Mouse (Mus musculus) forebrain, embryonic 13.5 days (tissue): Measurements from ENCODE around the gene Padi1. TPM values are rescaled to one million over a fixed set of nuclear protein-coding genes. Genes with fewer than 3 reads are reported as not detected.

Experiments
- ATAC-seq: fragments of 200-750 bp; cut with Nextera tagmentation; 2 replicates; pipeline ENCODE4 v1.8.0; 2017
- H3K27ac ChIP-seq: fragments of 300-500 bp; sonication (generic); 2 replicates; pipeline ENCODE4 v1.5.1; 2015; ENCODE audit warnings: inconsistent platforms, mild to moderate bottlenecking, moderate library complexity
- H3K27me3 ChIP-seq: fragments of 300-500 bp; sonication (generic); 2 replicates; pipeline ENCODE4 v1.6.1; 2015; ENCODE audit warnings: mild to moderate bottlenecking, inconsistent platforms
- H3K36me3 ChIP-seq: fragments of 300-500 bp; sonication (generic); 2 replicates; pipeline ENCODE4 v1.6.1; 2015; ENCODE audit warnings: mild to moderate bottlenecking, inconsistent platforms; ENCODE audit not compliant: poor library complexity, severe bottlenecking
- H3K4me1 ChIP-seq: fragments of 300-500 bp; sonication (generic); 2 replicates; pipeline ENCODE4 v1.6.1; 2015; ENCODE audit warnings: inconsistent platforms
- H3K4me2 ChIP-seq: fragments of 300-500 bp; sonication (generic); 2 replicates; pipeline ENCODE4 v1.6.1; 2015; ENCODE audit warnings: inconsistent platforms, mild to moderate bottlenecking, moderate library complexity
- H3K4me3 ChIP-seq: fragments of 300-500 bp; sonication (generic); 2 replicates; pipeline ENCODE4 v1.5.1; 2015; ENCODE audit warnings: mild to moderate bottlenecking, inconsistent platforms
- H3K9ac ChIP-seq: fragments of 300-500 bp; sonication (generic); 2 replicates; pipeline ENCODE4 v1.6.1; 2015; ENCODE audit warnings: mild to moderate bottlenecking, inconsistent platforms
- H3K9me3 ChIP-seq: fragments of 300-500 bp; sonication (generic); replicated peaks from 2 replicates; pipeline ENCODE4 v1.6.1; 2016; ENCODE audit warnings: inconsistent platforms
- WGBS: fragments of 180-500 bp; shearing (Covaris S2); methylation state at CpG from one replicate; pipeline ENCODE4 v1.1.7; 2015; 5-methylcytosine and 5-hydroxymethylcytosine counted together
- polyA plus RNA-seq: library from polyadenylated mRNA; unstranded; fragments of >200 nt; fragmentation: Nextera tagmentation; extraction: Ambion mirVana; gene quantifications from 2 replicates; pipeline ENCODE4 v1.2.1, GENCODE M21; 2015

Gene Padi1
- polyA plus RNA-seq, 1 experiment from 2014 or later: not detected

GRCm38 (mm10) chr4:140814241-140815225 lies 31.0 kb downstream of the Padi1 start:
- WGBS: 24% methylated on average over 36 of the region's 36 CpGs
- H3K4me1 ChIP-seq: peaks cover 27% of the 10 kb centered on the region
- ATAC-seq: no peak
- H3K9ac ChIP-seq: no peak overlapping the region
- peaks cover 14% of the 10 kb centered on the region; the same call in 1 of the 2 replicates for H3K27me3 ChIP-seq
- H3K27ac ChIP-seq: no peak overlapping the region
- no peaks in the 10 kb centered on the region for H3K36me3 ChIP-seq
- H3K9me3 ChIP-seq: no peaks in the 10 kb centered on the region
- H3K4me3 ChIP-seq: peak overlapping the region; percentile 22; the same call in 1 of the 2 replicates
- H3K4me2 ChIP-seq: peak overlapping the region; percentile 51

GRCm38 (mm10) chr4:140813358-140814185 lies 32.0 kb downstream of the Padi1 start:
- H3K4me2 ChIP-seq: peak overlapping the region; percentile 51
- peaks cover 27% of the 10 kb centered on the region for H3K4me1 ChIP-seq
- no peak overlapping the region for H3K4me3 ChIP-seq
- no peak overlapping the region for H3K9ac ChIP-seq
- no peaks in the 10 kb centered on the region for H3K9me3 ChIP-seq
- no peak for ATAC-seq
- no peak overlapping the region for H3K27ac ChIP-seq
- H3K27me3 ChIP-seq: peaks cover 14% of the 10 kb centered on the region; the same call in 1 of the 2 replicates
- no peaks in the 10 kb centered on the region for H3K36me3 ChIP-seq
- WGBS: 17% methylated on average over 13 of the region's 13 CpGs

GRCm38 (mm10) chr4:140812609-140813008 lies 33.0 kb downstream of the Padi1 start:
- WGBS: 33% methylated on average over 10 of the region's 14 CpGs
- ATAC-seq: no peak
- peaks cover 14% of the 10 kb centered on the region; the same call in 1 of the 2 replicates for H3K27me3 ChIP-seq
- no peak overlapping the region for H3K27ac ChIP-seq
- H3K9ac ChIP-seq: no peak overlapping the region
- H3K4me3 ChIP-seq: no peak overlapping the region
- no peaks in the 10 kb centered on the region for H3K36me3 ChIP-seq
- H3K9me3 ChIP-seq: no peaks in the 10 kb centered on the region
- H3K4me1 ChIP-seq: peaks cover 27% of the 10 kb centered on the region
- H3K4me2 ChIP-seq: peak overlapping the region; percentile 12

GRCm38 (mm10) chr4:140812191-140812590 lies 33.4 kb downstream of the Padi1 start:
- WGBS: 84% methylated on average over 8 of the region's 8 CpGs
- H3K27me3 ChIP-seq: peaks cover 14% of the 10 kb centered on the region; the same call in 1 of the 2 replicates
- peaks cover 27% of the 10 kb centered on the region for H3K4me1 ChIP-seq
- H3K36me3 ChIP-seq: no peaks in the 10 kb centered on the region
- H3K4me3 ChIP-seq: no peak overlapping the region
- no peak overlapping the region for H3K4me2 ChIP-seq
- H3K9me3 ChIP-seq: no peaks in the 10 kb centered on the region
- H3K9ac ChIP-seq: no peak overlapping the region
- ATAC-seq: no peak
- H3K27ac ChIP-seq: no peak overlapping the region

GRCm38 (mm10) chr4:140810458-140811260 lies 34.9 kb downstream of the Padi1 start, which contains the start of gene Padi3:
TSS of gene Padi3 (minus strand) at chr4:140810648.
- no peak within 1 kb of the TSS for H3K4me3 ChIP-seq
- H3K4me2 ChIP-seq: no peak within 1 kb of the TSS
- 73% methylated on average over 16 of the region's 16 CpGs for WGBS
- peaks cover 14% of the 10 kb centered on the region; the same call in 1 of the 2 replicates for H3K27me3 ChIP-seq
- H3K9ac ChIP-seq: no peak within 1 kb of the TSS
- no peak for ATAC-seq
- H3K27ac ChIP-seq: no peak within 1 kb of the TSS
- H3K36me3 ChIP-seq: no peaks in the 10 kb centered on the region
- no peaks in the 10 kb centered on the region for H3K9me3 ChIP-seq
- peaks cover 27% of the 10 kb centered on the region for H3K4me1 ChIP-seq

GRCm38 (mm10) chr4:140809118-140809517 lies 36.5 kb downstream of the Padi1 start:
- ATAC-seq: no peak
- Histone ChIP-seq H3K36me3 (no peaks in the 10 kb centered on the region), H3K27me3 (0 out of 2 replicates have a peak, but pooled peaks cover 7% of the 10 kb centered on the region), H3K9me3 (no peaks in the 10 kb centered on the region), H3K27ac (no peak overlapping the region), H3K4me1 (peaks cover 22% of the 10 kb centered on the region), H3K4me3 (no peak overlapping the region), H3K4me2 (no peak overlapping the region), H3K9ac (no peak overlapping the region)
- WGBS: 84% methylated on average over 8 of the region's 8 CpGs

GRCm38 (mm10) chr4:140804601-140805000 lies 41.0 kb downstream of the Padi1 start:
- 88% methylated on average over 9 of the region's 9 CpGs for WGBS

GRCm38 (mm10) chr4:140801364-140801763 lies 44.2 kb downstream of the Padi1 start:
- Histone ChIP-seq H3K9ac (no peak overlapping the region), H3K27me3 (peaks cover 4% of the 10 kb centered on the region; the same call in 1 of the 2 replicates), H3K27ac (no peak overlapping the region), H3K9me3 (no peaks in the 10 kb centered on the region), H3K4me1 (no peaks in the 10 kb centered on the region), H3K36me3 (no peaks in the 10 kb centered on the region), H3K4me3 (no peak overlapping the region), H3K4me2 (no peak overlapping the region)
- no peak for ATAC-seq
- 81% methylated on average over 3 of the region's 3 CpGs for WGBS

More at GRCm38 (mm10) chr4:140804601-140805000, 41.0 kb downstream of the Padi1 start:
- H3K27ac ChIP-seq: no peak overlapping the region
- no peaks in the 10 kb centered on the region for H3K36me3 ChIP-seq
- no peak overlapping the region for H3K9ac ChIP-seq
- no peak overlapping the region for H3K4me2 ChIP-seq
- H3K4me3 ChIP-seq: no peak overlapping the region
- H3K27me3 ChIP-seq: no peaks in the 10 kb centered on the region; the same call in 1 of the 2 replicates
- H3K4me1 ChIP-seq: no peaks in the 10 kb centered on the region
- ATAC-seq: no peak
- H3K9me3 ChIP-seq: no peaks in the 10 kb centered on the region

- Histone ChIP-seq H3K4me1 (no peaks in the 10 kb centered on the region), H3K9me3 (no peaks in the 10 kb centered on the region), H3K4me2 (no peak overlapping the region), H3K9ac (no peak overlapping the region), H3K27ac (no peak overlapping the region), H3K36me3 (no peaks in the 10 kb centered on the region), H3K4me3 (no peak overlapping the region), H3K27me3 (0 out of 2 replicates have a peak, but pooled peaks cover 4% of the 10 kb centered on the region)
- no peak for ATAC-seq
- 82% methylated on average over 3 of the region's 3 CpGs for WGBS
Measured at GRCm38 (mm10) chr4:140796786-140797185, 48.8 kb downstream of the Padi1 start.

- Histone ChIP-seq H3K27ac (no peak overlapping the region), H3K4me2 (no peak overlapping the region), H3K9me3 (no peaks in the 10 kb centered on the region), H3K27me3 (0 out of 2 replicates have a peak, but pooled peaks cover 4% of the 10 kb centered on the region), H3K9ac (no peak overlapping the region), H3K36me3 (no peaks in the 10 kb centered on the region), H3K4me3 (no peak overlapping the region), H3K4me1 (no peaks in the 10 kb centered on the region)
- 84% methylated on average over 9 of the region's 9 CpGs for WGBS
- no peak for ATAC-seq
Measured at GRCm38 (mm10) chr4:140794678-140795077, 50.9 kb downstream of the Padi1 start.

GRCm38 (mm10) chr4:140793795-140794194 lies 51.8 kb downstream of the Padi1 start:
- WGBS: 38% methylated on average over 9 of the region's 9 CpGs
- H3K4me3 ChIP-seq: no peak overlapping the region
- no peaks in the 10 kb centered on the region for H3K36me3 ChIP-seq
- H3K9ac ChIP-seq: no peak overlapping the region
- 0 out of 2 replicates have a peak, but pooled peaks cover 4% of the 10 kb centered on the region for H3K27me3 ChIP-seq
- no peak for ATAC-seq
- no peaks in the 10 kb centered on the region for H3K9me3 ChIP-seq
- no peak overlapping the region for H3K27ac ChIP-seq
- no peak overlapping the region for H3K4me2 ChIP-seq
- no peaks in the 10 kb centered on the region for H3K4me1 ChIP-seq
